Mouse (Mus musculus) brain, adult 10 weeks (tissue): ENCODE measurements around the gene Fscn1. TPM values are rescaled to one million over a fixed set of nuclear protein-coding genes. Genes with fewer than 3 reads are reported as not detected.

Experiments
- polyA plus RNA-seq: library from polyadenylated mRNA; stranded (reverse); fragments of 350-450 nt; fragmentation: Illumina TruSeq; extraction: RNeasy Lipid Tissue Mini Kit (QIAGEN cat#74804); gene quantifications from one replicate; pipeline ENCODE4 v1.2.3, GENCODE M21; 2015; ENCODE audit warnings: low read depth, low replicate concordance

Gene Fscn1
- polyA plus RNA-seq, result 185 TPM

DNA sequence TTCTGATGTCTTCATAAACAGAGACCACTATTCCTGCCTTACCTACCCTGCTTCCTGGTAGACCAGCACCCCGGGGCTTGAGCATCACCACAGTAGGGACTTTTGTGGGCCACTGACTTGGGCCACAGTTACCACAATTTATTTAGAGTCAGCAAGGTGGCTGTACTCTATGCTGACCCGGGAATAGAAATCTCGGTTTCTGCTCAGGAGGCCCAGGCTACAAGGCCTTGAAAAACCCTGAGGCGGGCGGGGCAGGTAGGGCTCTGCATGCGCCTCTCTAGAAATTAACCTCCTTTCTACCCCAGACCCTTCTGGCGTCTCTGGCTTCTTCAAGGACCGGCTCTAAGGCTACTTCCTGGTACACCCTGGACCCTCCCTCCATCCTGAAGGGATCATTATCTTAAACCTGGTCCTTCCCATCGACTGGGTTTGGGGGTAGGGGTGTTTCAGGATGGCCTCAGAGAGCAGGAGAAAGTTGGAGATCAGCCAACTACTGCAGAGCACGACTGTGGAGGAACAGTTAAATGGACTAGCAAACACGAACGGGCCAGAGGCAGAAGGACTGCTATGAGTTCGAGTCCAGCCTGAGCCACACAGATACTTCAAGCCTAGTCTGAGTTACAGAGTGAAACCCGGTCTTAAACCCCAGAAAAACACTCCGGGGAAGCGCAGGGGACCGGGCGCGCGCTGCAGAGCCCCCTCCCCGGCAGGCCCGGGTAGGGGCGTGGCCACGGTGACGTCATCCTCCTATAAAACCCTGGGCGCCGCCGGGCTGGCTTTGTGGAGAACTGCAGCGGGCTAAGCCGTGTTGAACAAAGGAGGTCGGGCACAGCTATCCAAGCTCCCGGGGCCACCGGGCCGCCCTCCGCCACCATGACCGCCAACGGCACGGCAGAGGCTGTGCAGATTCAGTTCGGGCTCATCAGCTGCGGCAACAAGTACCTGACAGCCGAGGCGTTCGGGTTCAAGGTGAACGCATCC, at the start of gene Fscn1:
Fscn1 (plus strand) TSS at position 768 of the 981 bp plus-strand sequence.

Other genes starting within 250 kb of the Fscn1 start
- 28.0 TPM for gene Tnrc18, start 142.7 kb upstream of the Fscn1 start, polyA plus RNA-seq
- 13.1 TPM for gene Fbxl18, start 64.9 kb upstream of the Fscn1 start, polyA plus RNA-seq
- gene Actb, start 53.6 kb upstream of the Fscn1 start, polyA plus RNA-seq, result 1,092 TPM
- 24.0 TPM for gene Rnf216, start 152.7 kb downstream of the Fscn1 start, polyA plus RNA-seq
- not detected for gene Olfr718-ps1, start 187.2 kb downstream of the Fscn1 start, polyA plus RNA-seq
- gene Rbak, start 220.4 kb downstream of the Fscn1 start, polyA plus RNA-seq, result 11.7 TPM
- gene Spdye4b, start 220.7 kb downstream of the Fscn1 start, polyA plus RNA-seq, result not detected